Mouse (Mus musculus): ENCODE data around the gene Slc44a5. TPM values are rescaled to one million over a fixed set of nuclear protein-coding genes. Genes with fewer than 3 reads are reported as not detected.

Slc44a5 gene
- total RNA-seq, 2 experiments from 2014 or later, result 7.0 to 8.3 TPM

DNA sequence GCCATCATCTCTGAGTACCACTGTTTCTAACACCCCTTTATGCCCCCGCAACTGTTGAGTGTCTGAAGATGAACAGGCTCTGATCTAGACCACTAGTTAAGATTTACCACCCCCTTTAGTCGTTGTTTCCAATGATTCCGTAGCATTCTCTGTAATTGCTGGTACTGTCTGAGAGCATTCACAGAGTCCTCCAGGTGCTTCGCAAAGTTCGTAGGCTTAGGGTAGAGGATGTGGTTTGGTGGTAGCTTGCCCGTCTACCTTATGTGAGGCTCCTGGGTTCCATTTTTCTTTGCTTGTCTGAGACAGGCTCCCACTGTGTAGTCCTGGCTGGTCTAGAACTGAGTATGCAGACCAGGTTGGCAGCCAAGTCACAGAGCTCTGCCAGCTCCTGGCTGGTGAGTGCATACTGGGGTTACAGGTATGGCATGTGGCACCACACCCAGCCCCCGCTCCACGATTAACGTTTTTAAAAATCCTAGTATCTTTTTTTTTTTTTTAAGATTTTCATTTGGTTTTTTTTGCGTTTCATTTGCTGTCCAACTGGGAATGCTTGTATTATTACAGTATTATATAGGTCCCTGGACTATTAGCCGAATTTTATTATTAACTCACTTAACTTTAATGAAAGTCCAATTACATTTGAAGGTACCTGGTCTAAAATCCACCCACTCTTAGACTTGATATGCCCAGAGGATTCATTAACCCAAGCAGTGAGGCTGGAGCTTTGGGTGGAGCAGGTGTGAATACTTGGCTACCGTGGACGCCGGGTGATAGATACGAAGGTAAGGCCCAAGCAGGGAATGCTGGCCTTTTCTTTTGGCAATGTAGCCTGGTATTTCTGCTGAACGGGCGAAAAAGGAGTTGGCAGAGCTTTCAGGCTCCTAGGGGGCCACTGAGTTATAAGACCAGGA lies 321.9 kb downstream of the Slc44a5 start:
- no peak for DNase-seq (ENCODE audit: low spot score in 2 of 2)

DNA sequence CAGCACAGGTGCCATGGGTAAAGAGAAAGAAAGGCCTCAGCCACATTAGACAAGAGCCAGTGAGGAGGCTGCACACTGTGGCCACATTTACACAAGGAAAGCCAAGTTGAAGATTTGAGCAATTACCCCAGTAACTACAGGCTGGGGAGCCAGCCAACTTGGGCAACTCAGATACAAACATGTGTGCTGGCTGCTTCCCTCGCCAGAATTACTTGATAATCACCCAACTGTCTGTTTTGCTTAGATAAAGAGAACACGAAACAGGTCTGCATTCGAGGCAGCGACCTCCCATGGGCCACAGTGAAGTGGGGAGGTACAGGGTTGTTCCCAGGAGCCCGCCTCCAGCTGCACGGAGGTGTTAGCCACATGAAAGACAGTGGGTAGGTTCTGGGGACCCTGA lies 324.3 kb downstream of the Slc44a5 start:
- no peak for DNase-seq (ENCODE audit: low spot score in 2 of 2)

DNA sequence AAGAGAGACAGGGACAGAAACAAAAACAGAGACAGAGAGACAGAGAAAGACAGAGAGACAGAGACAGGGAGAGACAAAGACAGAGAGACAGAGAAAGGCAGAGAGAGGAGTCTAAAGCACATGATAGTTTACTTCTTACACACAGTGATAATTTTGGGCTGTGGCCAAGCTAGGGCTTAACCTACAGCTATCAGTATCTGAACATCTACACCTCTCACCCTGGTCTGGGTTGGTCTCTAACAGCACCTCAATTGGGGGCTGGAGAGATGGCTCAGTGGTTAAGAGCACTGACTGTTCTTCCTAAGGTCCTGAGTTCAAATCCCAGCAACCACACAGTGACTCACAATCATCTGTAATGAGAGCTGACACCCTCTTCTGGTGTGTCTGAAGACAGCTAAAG lies 325.3 kb downstream of the Slc44a5 start:
- DNase-seq (ENCODE audit: low spot score in 2 of 2), result no peak

DNA sequence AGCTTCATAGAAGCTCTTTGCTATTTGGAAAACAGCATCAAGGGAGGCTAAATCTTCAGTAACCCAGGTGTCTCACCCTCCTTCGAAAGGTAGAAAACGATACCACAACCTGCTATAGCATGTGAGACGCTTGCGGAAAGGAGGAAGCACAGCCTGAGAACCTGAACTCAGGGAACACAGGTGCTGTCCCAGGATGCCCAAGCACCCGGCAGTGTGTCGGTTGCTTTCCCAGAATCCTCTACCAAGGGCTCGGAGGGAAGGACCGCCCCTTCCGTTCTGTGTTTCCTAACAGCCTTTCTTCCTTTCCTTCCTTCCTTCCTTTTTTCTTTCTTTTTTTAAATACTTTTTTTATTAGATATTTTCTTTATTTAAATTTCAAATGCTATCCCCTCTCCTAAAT lies 326.8 kb downstream of the Slc44a5 start:
- no peak for DNase-seq (ENCODE audit: low spot score in 2 of 2)

DNA sequence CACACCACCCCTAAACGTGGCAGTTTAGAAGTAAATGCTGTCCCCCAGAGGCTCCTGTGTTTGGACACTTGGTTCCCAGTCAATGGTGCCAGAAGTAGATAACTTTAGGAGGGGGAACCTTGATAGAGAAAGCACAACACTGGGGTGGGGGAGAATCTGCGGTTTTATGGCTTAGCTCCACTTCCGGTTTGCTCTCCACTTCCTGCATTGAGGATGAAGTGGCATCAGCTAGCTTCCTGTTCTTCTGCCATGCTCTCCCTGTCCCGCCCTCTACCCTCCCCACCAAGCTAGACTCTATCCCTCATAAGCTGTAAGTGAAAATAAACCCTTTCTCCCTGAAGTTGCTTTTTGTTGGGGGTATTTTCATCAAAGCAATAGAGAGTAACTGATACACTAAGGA lies 327.9 kb downstream of the Slc44a5 start:
- no peak for DNase-seq (ENCODE audit: low spot score in 2 of 2)

DNA sequence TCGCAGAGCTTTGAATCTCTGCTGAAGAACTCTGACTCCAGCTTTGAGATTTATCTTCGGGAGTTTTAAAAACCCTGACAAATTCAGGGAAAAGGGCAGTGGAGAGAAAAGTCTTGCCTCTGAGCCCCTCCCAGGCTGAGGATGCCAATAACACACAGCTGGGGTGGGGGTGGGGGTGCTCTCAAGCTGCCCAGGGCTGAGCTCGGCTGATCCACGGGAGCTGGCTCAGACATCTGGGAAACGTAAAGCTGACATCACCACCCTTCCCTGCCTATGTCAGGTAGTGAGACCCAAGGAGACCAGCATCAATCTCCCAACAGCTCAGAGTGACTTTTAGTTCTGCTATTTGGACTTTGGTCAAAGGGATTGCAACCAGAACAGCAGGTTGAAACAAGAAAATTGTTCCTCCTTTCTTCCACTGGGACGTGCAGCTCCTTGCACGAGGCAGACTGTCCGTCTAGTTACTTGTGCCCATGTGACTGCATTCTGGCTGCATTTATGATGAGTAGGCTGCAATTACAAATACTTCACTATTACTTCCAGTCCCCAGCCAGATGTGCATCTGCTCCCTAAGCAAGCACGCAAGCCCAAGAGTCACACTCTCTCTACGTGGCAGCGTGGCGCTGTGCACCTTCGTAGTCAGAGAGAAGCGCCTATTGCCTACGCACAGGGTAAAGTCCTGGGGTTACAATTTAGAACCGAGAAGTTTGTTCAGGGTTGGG lies 332.1 kb downstream of the Slc44a5 start:
- no peak for DNase-seq (ENCODE audit: low spot score in 2 of 2)

DNA sequence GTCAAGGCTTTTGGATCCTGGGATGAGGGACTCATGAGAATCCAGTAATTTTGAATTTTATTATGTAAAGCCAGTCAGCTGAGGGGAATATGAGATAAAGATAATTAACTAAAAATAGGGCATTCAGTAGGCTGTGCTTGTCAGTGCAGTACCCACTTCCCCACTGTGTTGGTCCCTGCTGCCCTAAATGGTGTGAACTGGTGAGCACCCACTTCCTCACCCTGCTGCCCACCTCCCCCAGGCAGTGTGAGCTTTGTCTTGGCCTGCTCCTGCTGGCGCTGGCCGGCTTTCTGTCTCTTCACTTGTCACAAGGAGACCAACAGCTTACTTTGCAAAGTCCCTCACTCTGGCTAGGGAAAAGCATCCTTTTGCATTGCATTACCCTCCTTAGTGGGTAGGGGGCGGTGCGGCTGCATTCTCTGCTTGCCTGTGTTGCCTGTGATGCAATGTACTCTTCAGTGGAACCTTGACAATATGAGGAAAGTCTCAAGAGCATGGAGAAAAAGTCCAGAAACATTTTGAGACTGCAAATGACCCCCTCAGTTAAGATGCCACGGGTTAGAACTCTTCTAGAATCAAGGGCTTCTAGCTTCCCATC lies 344.5 kb downstream of the Slc44a5 start:
- DNase-seq (ENCODE audit: low spot score in 2 of 2), result no peak

Other genes with a start within 250 kb of the Slc44a5 start
- 10 to 100 TPM; 15.5 to 18.5 TPM for gene St6galnac3, start 248.3 kb upstream of the Slc44a5 start, total RNA-seq (2021)
- not detected for gene Asb17, start 129.2 kb upstream of the Slc44a5 start, total RNA-seq (2021)
- under 1 TPM; 0.14 to 0.28 TPM for gene Msh4, start 67.3 kb upstream of the Slc44a5 start, total RNA-seq (2021)
- 10 to 100 TPM; 69.3 to 71.3 TPM for gene Rabggtb, start 60.4 kb upstream of the Slc44a5 start, total RNA-seq (2021)
- gene Acadm, start 28.8 kb upstream of the Slc44a5 start, total RNA-seq (2021), result 10 to 100 TPM; 39.9 to 41.1 TPM